24 mouse cellular contexts compared by ENCODE assay signal in genomic region chr16:34628397-34628796, GRCm38 (mm10). TPM values are rescaled to one million over a fixed set of nuclear protein-coding genes. Genes with fewer than 3 reads are reported as not detected.
DNase-seq lines count a peak whose midpoint lies in the region; ATAC-seq lines count a peak whose summit lies in the region.
"Had no signal": no experiment of that assay in that cellular context is flagged by ENCODE, and none has a peak within 500 bp of the region (broad histone marks: within the 10 kb centered on the region; RNA-seq: fewer than 3 reads in every experiment).

No protein-coding gene starts in this region.

- no peaks in the 10 kb centered on the region for H3K4me1 ChIP-seq in neural tube, embryonic 15.5 days
- H3K4me1 ChIP-seq: hindbrain, embryonic 12.5 days; liver, embryonic 15.5 days; neural tube, embryonic 13.5 days had no signal

- H3K4me3 ChIP-seq in neural tube, embryonic 15.5 days (replicated peaks), result no peak overlapping the region
- H3K4me3 ChIP-seq: hindbrain, embryonic 12.5 days; liver, embryonic 15.5 days; neural tube, embryonic 13.5 days had no signal

- intact Hi-C loops in heart, postnatal 25 days (cut with DNase I), result no loop called here

- WGBS in neural tube, embryonic 15.5 days, result 84% methylated on average over 4 of the region's 4 CpGs

- H3K27ac ChIP-seq in neural tube, embryonic 15.5 days (replicated peaks), result no peak overlapping the region
- H3K27ac ChIP-seq: hindbrain, embryonic 12.5 days; kidney, postnatal 0 days; liver, embryonic 15.5 days; neural tube, embryonic 13.5 days; stomach, postnatal 0 days had no signal

- H3K36me3 ChIP-seq in neural tube, embryonic 15.5 days, result no peaks in the 10 kb centered on the region
- H3K36me3 ChIP-seq: hindbrain, embryonic 12.5 days; liver, embryonic 15.5 days; neural tube, embryonic 13.5 days had no signal

- no peak for ATAC-seq in neural tube, embryonic 15.5 days (ENCODE audit: low FRiP score)

- H3K9me3 ChIP-seq in neural tube, embryonic 15.5 days (replicated peaks), result no peaks in the 10 kb centered on the region
- H3K9me3 ChIP-seq: hindbrain, embryonic 12.5 days; liver, embryonic 15.5 days; neural tube, embryonic 13.5 days had no signal

- H3K4me2 ChIP-seq in neural tube, embryonic 15.5 days, result no peak overlapping the region
- H3K4me2 ChIP-seq: hindbrain, embryonic 12.5 days; liver, embryonic 15.5 days; neural tube, embryonic 13.5 days had no signal

- H3K9ac ChIP-seq in neural tube, embryonic 15.5 days (replicated peaks), result no peak overlapping the region
- H3K9ac ChIP-seq: hindbrain, embryonic 12.5 days; liver, embryonic 15.5 days; neural tube, embryonic 13.5 days had no signal

- no peaks in the 10 kb centered on the region for H3K27me3 ChIP-seq in neural tube, embryonic 15.5 days (replicated peaks)
- H3K27me3 ChIP-seq: hindbrain, embryonic 12.5 days; liver, embryonic 15.5 days; neural tube, embryonic 13.5 days had no signal

- peak; percentile 7 for DNase-seq in heart, adult 11 months
- DNase-seq in heart, postnatal 25 days (ENCODE audit: low spot score), result no peak
- DNase-seq in right cerebral cortex, postnatal 36 days (ENCODE audit: low spot score in 2 of 2), result peak; percentile 26 to 63
- DNase-seq in right cerebral cortex, postnatal 4 days, result no peak
- DNase-seq in layer of hippocampus, adult 9-11 months, result peak; percentile 58
- no peak for DNase-seq in gastrocnemius, adult 18-20 months (ENCODE audit: low spot score)
- no peak for DNase-seq in adrenal gland, postnatal 25 days
- DNase-seq: adrenal gland, postnatal 10 days; B cell, adult 2 months; cerebellum, adult 11-12 months; cerebellum, postnatal 25 days; gastrocnemius, postnatal 36 days; kidney, adult 18-20 months; right cerebral cortex, postnatal 14 days had no signal

RNA-seq across cellular contexts. Expression of gene Ropn1, which starts 21.3 kb away (rescaled TPM):
- total RNA-seq in heart, postnatal 25 days (2021), result not detected
- not detected for total RNA-seq in gastrocnemius, adult 18-20 months (2021)
- not detected in 2 replicates for total RNA-seq in adrenal gland, postnatal 25 days (2021)
- not detected in 2 replicates for polyA plus RNA-seq in neural tube, embryonic 15.5 days (2015; fragmentation: Nextera tagmentation; extraction: Ambion mirVana)
- total RNA-seq: adrenal gland, postnatal 10 days; gastrocnemius, postnatal 36 days had no signal
- polyA plus RNA-seq: forebrain, embryonic 11.5 days; hindbrain, embryonic 12.5 days; kidney, postnatal 0 days; limb, embryonic 14.5 days; liver, embryonic 15.5 days; lung, embryonic 16.5 days; midbrain, embryonic 14.5 days; neural tube, embryonic 13.5 days; stomach, postnatal 0 days had no signal

RNA-seq across cellular contexts. Expression of gene Kalrn, which starts 55.1 kb away (rescaled TPM):
- total RNA-seq in heart, postnatal 25 days (2021), result 10 to 100 TPM; 26.6 to 31.3 TPM
- 10 to 100 TPM; 18.6 to 24.1 TPM for total RNA-seq in gastrocnemius, adult 18-20 months (2021)
- total RNA-seq in adrenal gland, postnatal 25 days (2021), result 7.7 and 8.2 TPM in 2 replicates
- 20.0 and 23.7 TPM in 2 replicates for polyA plus RNA-seq in neural tube, embryonic 15.5 days (2015; fragmentation: Nextera tagmentation; extraction: Ambion mirVana)

Comparison
In these comparisons a context has a peak if more than half of its experiments do, and no peak if none do; other contexts are left out.
1. DNase-seq: peak in heart, adult 11 months (single experiment), right cerebral cortex, postnatal 36 days (2 of 2) and layer of hippocampus, adult 9-11 months (single experiment); none in heart, postnatal 25 days (single experiment), right cerebral cortex, postnatal 4 days (single experiment), gastrocnemius, adult 18-20 months (single experiment) and adrenal gland, postnatal 25 days (single experiment).